Mouse (Mus musculus) urinary bladder, postnatal 25 days (tissue): ENCODE measurements at regions not wholly inside any gene's neighbourhood (a gene's known extent, or its start where the extent isn't known, plus 50 kb on each side); places are given as distances from the start of the nearest gene placed in this dataset.
"Not testable (repeated sequence)": the region's sequence is repeated elsewhere in the genome, so short reads cannot be mapped to it uniquely, and the experiment has no call there.

Experiments
- DNase-seq: peaks from one replicate; pipeline ENCODE4 v3.0.0; 2022; ENCODE audit warnings: low spot score

DNA sequence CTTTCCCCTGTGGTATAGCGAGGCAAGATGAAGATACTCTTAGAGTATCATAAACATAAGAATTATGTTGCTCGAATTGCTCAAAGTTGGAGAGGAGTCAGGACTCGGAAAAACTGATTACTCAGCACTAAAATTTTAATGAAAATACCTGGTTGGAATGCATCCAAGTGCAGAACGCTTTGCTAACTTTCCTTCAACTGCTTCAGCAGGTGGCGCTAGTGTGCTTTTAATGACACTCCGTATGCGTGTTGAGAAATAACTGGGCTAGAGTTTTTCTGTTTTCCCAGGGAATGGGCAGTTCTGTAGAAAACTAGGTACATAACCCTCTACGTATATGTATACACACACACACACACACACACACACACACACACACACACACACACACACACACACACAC lies 221.0 kb downstream of the Grxcr1 start:
- DNase-seq = peak; percentile 36

DNA sequence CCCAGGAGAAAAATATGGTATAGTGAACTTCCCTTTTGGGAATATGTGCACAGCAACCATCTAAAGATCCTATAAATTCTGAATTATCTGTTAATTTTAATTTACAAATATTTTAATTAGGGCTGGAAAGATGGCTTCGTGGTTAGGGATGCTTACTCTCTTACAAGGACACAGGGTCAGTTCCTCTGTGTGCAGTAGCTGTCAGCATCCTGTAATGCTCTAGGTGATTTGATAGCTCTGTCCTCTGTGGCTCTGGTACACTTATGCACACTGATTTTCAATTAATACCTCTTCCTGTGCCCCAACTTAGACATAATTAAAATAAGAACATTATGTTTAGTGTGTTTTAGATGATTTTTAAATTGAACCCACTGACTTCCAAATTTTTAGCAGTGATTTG lies 221.8 kb downstream of the Grxcr1 start:
- DNase-seq = no peak

DNA sequence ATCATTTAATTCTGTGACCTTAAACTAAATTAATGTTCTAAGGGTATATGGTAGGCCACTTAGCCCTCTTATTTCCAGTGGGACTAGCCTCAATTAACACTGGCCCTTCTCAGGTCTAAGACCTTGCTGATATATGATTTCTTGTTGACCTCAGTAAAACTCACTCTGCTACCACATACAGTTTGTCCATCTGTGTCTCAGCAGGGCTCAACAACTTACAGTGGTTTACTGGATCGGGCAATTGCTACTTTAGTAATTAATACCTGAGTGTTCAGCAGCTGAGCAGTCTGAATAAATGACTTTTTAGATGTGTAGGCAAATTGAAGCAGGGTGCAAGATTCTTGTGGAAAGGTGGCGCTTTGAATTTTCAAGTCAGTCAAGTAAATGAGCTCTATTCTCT lies 222.5 kb downstream of the Grxcr1 start:
- DNase-seq = no peak

DNA sequence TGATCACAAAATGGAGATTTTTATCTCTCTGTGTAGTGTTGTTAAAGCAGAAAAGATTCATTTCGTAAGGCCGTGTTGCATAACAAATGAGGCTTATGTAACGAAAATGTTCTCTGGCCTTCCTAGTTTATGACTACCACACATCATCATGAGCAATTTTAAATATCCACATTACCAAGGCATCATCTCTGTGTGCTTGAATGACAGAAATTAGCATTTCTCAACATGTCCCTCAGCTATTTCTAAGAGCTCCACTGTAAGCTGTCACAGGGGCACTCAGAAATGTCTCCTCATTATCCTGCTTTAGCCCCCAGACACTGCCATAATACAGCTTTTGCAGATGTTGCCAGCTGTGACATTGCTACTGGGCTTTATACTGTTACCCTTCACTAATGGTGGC lies 232.6 kb downstream of the Grxcr1 start:
- DNase-seq = no peak

DNA sequence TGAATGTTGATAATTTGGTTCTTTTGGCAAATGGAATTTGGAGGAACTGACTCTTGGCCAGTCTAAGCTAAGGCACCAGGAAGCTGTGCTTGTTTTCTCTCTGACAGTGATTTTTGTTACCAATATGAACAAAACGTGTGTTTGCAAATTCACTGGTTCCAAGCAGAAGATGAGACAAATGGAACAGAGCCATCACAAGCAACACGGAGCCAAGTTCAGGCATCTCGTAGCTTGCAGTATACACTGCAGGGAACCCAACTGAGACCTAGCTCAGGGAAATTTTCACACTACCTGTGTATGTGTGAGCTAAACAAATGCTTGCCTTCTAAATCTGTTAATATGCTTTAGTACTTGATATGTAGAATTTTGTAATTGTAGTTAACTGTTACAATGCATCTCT lies 242.6 kb downstream of the Grxcr1 start:
- DNase-seq = no peak

DNA sequence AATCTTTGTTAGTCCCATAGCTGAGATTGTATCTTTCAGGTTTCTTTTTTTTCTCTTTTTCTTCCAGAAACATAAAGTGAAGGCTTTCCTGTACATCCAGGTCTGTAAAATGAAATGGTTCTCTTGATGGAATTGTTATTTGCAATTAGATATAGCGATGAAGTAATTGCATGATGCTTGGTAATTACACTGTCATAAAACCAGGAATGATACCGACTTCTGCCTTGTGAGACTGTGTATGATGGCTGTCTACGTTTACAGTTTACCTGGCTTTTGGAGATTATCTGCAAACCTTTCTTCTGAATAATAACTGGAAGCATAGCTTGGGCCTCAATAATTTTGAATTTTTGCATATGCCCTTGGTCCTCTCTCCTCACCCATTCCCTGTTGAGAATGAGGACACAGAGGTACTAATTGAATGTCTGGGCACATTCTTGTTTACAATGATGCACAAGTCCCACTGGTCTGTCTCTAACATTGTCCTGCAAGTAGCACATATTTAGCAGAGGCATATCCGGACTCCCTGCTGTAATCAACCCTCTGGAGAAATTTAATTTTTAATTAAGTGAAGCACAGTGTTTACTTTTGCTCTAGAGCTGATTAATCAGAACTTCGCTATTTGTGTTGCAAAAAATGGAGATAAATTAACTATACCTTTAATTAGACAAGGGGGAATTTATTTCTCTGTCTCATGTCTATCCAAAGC lies 244.1 kb downstream of the Grxcr1 start:
- no peak for DNase-seq

DNA sequence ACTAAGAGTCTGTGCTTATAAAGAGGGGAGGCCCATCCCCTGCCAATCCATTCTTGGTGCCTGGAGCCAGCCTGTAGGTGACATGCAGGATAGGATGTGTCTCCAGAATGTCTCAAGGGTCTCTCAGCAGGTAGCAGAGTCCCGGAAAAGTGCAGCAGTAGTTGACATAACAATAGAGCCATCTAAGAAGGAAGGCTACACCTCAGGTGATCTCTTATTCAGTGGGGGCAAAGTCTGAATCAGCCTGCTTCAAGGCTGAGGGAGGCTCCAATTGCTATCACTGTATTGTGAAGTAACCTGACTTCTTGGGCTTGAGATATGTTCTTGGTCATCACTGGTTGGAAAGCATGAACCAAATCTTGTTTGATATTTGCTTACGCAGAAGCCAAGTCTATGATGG lies 264.1 kb downstream of the Grxcr1 start:
- DNase-seq = not testable (repeated sequence)

DNA sequence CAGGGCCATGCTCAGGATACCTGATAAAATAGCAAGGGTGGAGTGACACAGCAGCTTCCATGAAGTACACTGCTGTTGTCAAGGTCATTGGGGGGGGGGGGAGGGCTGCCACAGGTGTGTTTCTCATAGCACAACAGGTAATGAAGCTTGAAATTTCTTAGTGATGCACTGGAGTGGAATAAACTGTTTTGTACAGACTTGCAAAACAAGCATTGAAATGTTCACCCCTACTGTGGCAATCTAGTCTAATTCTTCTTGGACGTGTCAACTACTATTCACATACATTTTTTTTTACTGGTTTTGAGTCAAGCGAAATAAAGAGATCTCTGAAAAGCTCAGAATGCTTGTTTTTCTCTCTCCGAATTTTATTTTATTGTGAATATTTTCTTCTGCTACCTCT lies 281.6 kb downstream of the Grxcr1 start:
- DNase-seq = no peak

DNA sequence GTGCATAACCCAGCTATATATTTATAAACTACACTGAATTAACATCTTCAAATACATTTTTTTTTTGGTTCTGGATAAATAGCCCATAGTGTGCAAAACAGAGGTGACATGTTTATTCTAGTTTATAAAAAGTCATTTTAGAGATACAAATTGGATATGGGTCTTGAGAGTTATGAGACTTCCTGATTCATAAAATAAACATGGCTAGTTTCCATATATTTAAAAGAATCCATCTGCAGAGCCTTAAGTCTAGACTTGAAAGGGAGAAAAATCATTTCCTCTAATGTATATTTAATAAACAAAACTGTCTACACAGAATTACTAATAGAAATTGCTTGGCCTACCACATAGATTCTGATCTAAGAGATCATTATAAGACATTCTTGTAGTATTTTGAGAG lies 287.3 kb downstream of the Grxcr1 start:
- DNase-seq = no peak

DNA sequence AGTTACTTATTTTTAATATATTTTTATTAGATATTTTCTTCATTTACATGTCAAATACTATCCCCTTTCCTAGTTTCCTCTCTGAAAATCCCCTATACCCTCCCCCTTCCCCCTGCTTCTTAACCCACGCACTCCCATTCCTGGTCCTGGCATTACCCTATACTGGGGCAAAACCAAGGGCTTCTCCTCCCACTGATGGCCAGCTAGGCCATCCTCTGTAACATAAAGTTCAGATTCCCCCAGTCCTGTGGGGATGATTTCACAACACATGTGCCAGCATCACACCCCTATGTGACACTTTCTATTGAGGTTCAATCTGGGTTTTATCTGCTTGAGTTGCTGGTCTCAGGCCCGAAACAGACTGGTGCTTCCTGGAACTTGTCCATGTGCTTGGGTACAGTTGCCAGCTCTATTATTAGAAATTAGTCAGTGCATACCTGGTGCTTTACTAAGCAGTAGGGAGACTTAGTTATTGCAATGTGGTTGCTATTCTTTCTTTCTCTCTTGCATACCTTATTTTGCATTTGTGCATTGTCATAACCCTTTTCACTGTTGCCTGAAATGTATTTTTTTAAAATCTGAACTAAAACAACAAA lies 295.5 kb downstream of the Grxcr1 start:
- no peak for DNase-seq

DNA sequence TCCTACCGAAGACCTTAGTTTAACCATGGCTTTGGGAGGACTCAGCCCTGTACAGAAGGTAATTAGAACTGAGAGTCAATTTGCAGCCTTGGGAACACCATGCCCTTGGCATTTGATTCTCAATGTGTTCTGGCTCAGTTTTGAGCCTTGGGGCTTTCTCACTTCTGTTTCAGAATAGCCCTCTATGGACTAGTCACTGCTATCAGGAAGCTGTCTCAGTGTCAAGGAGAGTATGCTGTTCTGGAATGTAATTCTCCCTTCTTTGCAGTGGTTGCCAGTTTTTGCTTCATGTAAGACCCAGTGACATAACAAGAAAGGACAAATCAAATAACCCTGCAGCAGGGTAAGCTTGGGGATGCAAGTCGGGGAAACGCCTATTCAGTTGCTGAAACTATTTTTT lies 297.7 kb downstream of the Grxcr1 start:
- DNase-seq = no peak

DNA sequence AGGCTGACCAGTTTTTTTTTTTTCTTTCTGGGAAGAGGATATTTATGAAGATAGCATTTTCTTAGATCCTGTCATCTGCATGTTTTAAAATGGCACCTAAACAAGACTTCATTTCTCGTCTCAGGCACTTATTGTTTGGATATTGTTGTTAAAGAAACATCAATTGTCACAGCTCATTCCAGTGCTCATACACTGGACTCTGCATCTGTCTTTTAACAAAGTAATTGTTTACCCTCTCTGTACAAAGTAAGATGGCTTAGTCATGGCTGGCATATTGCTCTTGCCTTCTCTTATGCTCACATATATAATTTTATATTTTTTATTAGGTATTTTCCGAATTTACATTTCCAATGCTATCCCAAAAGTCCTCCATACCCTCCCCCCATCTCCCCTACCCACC lies 298.2 kb downstream of the Grxcr1 start:
- no peak for DNase-seq

DNA sequence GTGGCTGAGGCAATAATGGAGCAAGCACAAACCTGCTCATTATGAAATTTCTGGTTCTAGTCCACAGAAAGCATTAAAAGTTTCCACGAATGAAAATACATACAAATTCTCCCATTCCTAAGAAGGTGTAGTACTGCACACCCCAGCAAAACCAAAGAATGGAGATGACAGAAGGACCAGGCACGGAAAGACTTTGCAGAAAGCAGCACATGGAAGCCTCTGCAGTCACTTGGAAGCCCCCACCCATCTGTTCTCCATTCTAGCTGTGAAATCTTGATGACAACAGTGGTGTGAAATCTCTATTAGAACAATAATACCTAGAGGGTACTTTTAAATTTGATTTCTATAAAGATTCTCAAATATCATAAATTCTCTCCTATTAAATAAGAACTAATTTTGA lies 319.3 kb downstream of the Grxcr1 start:
- DNase-seq = no peak

DNA sequence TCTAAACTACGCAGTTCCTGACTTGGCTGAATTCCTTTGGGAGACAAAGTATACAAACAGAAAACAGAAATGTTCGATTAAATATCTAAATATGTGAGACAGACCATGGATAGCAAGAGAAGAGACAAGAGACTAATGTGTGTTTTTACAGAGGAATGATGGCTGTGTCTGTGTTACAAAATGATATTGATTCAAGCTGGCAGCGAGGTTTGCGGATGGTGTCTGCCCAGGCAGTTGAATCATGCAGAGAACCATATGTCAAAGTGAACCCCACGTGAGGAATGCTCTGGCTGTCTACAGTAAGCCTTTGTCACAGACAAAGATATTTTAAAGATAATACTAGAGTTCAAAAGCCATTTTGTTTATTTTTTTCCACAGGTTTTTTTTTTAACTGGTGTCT lies 320.2 kb downstream of the Grxcr1 start:
- DNase-seq = no peak

DNA sequence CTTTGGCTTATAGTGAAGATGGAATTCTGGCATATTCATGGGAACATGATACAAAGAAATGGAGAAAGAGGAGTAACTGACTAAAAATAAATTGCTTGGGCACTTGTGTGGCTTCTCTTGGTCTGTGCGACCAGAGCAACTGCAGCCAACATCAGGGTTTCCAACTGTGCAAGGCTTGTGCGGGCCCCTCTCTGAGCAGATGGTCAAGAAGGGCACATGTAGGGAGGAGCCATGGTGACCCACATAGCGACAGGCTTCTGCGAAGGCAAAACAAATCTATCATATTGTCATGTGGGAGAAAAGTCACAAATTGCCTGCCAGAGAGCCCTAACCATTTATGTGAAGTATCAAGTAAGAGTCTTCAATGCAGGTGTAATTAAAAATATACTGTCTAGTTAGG lies 321.6 kb downstream of the Grxcr1 start:
- no peak for DNase-seq

DNA sequence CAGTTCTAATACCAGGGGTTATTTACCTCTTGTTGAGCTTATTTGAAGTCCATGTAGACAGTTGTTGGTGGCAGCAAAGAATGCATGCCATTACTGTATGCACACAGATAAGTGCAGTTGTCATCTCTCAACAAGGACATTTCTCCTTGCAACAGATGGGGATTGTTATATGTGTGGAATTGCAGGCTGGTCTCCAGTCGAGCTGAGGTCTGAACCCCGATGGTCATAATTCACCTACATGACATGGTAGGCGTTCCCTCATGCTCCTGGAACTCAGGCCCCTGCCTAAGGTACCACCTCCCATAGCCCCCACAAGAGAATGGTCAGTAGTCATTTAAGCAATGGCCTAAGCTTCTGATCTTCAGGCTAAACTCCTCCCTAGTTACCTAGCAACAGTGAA lies 322.2 kb downstream of the Grxcr1 start:
- DNase-seq = not testable (repeated sequence)

DNA sequence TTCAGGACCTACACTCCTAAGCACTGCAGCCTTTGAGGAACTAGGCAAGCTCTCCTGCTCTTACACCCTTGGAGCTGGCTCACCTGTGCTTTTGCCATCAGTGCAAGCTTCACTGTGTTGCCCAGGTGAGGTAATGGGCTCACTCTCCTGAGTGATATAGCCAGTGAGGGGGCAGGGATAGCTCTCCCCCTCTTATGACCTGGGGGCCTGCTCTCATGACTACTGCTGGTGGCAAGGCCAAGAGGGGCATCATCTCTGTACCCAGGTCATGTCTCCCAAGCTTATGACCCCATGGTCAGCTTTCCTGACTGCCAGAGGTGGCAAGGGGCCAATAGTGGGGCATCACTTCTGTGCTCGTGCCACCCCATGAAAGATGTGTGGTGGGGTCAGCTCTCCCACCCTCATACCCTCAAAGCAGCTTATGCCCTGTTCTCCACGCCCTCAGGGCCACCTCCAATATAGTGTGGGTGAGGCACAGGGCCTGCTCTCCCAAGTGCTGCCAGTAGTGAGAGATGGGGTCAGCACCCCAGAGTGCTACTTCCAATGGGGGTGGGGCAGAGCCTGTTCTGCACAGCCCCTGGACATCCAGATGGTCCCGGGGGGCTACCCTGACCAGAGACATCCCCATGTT lies 330.1 kb downstream of the Grxcr1 start:
- DNase-seq = no peak

DNA sequence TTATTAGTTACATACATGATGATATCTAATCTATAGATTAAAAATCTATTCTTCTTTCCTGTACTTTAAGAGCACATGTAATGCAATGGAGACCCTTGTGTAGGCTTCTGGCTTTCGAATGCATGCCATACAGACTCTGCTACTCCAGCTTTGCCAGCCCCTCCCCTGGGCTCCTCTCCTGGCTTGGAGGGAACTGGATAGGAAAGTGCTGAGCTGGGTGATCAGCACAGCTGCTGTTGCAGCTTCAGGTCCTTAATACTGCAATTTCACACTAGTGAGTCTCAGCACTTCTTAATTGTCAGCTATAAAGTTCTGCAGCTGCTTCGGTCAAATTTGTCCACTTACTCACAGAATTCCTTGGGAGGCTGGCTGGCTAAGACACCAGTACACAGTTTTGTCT lies 341.4 kb downstream of the Grxcr1 start:
- DNase-seq = no peak
